In the genomic region with DNA sequence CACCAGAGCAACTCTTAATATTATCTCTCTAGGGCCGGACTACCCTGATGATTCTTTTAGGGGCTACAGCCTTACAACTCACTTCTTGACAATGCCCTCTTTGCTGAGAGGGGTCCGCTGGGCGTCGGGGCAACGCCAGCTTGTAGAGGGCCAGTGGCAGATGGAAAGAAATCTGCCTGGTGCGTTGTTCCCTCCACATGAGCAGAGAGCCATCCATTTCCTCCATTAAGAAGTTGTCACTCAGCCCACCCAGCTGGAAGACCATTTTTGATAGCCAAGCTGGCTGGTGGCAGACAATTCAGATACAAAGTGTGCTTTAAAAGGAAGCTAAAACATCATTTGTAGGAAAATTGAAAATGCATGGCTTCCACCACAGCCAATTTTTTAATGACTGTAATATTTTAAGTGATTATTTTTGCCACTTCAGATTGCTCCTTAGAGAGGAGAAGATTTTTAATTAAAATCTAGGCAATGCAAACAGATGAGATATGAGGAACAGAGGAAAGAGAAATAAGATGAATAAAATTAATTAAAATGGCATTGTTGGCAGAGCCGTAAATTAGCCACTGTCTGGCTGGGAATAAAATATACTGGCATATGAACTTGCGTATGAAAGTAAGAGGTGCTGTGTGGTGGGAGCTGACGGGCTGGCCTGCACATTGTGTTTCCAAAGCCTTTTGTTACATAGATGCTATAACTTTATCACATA, we compare ENCODE assay signal across 11 mouse cellular contexts.
A peak's percentile ranks its signal among the peaks of the same experiment; 100 is the strongest.
DNase-seq lines count a peak whose midpoint lies in the region; ATAC-seq lines count a peak whose summit lies in the region.
"Had no signal": no experiment of that assay in that cellular context is flagged by ENCODE, and none has a peak within 500 bp of the region (broad histone marks: within the 10 kb centered on the region; RNA-seq: fewer than 3 reads in every experiment).

No protein-coding gene starts in this region.

- H3K9ac ChIP-seq in neural tube, embryonic 14.5 days (replicated peaks; ENCODE audit: low read depth, low read length) = no peak overlapping the region
- H3K9ac ChIP-seq: liver, embryonic 14.5 days had no signal

- no peak overlapping the region for H3K4me3 ChIP-seq in hindbrain, embryonic 10.5 days
- no peak overlapping the region for H3K4me3 ChIP-seq in neural tube, embryonic 14.5 days (ENCODE audit: low read depth, low read length)
- H3K4me3 ChIP-seq: megakaryocyte, embryonic 14.5 days had no signal

- ATAC-seq in neural tube, embryonic 14.5 days (ENCODE audit: low read depth) = peak; percentile 78

- H3K4me2 ChIP-seq in neural tube, embryonic 14.5 days (ENCODE audit: low read depth, low read length) = no peak overlapping the region

- peak; percentile 31 to 38 for DNase-seq in layer of hippocampus, postnatal 10 days (ENCODE audit: low spot score in 2 of 2)
- no peak for DNase-seq in layer of hippocampus, adult 9-10 months (ENCODE audit: low spot score)
- DNase-seq in cerebellum, postnatal 10 days = peak; percentile 91 to 93
- peak; percentile 23 for DNase-seq in hindbrain, embryonic 10.5 days (ENCODE audit: low spot score)
- no peak for DNase-seq in right cerebral cortex, adult 18-20 months
- DNase-seq in spleen, postnatal 4 days (ENCODE audit: low spot score in 2 of 2) = no peak
- DNase-seq in left cerebral cortex, postnatal 36 days (ENCODE audit: low spot score in 2 of 2) = no peak
- DNase-seq: heart, postnatal 4 days had no signal

- H3K4me1 ChIP-seq in hindbrain, embryonic 10.5 days (replicated peaks) = 0 out of 2 replicates have a peak, but pooled peaks cover 3% of the 10 kb centered on the region
- H3K4me1 ChIP-seq in neural tube, embryonic 14.5 days (ENCODE audit: control insufficient read depth, insufficient read depth, low read length) = peaks cover 5% of the 10 kb centered on the region
- H3K4me1 ChIP-seq: megakaryocyte, embryonic 14.5 days had no signal

- 79% methylated on average over 9 of the region's 9 CpGs for WGBS in hindbrain, embryonic 10.5 days
- WGBS in neural tube, embryonic 14.5 days = 30% methylated on average over 9 of the region's 9 CpGs

- H3K27ac ChIP-seq in hindbrain, embryonic 10.5 days = no peak overlapping the region
- H3K27ac ChIP-seq in neural tube, embryonic 14.5 days (ENCODE audit: low read depth, low read length) = peak overlapping the region; percentile 34; the same call in 1 of the 2 replicates
- H3K27ac ChIP-seq: liver, embryonic 14.5 days had no signal

- no peaks in the 10 kb centered on the region for H3K36me3 ChIP-seq in hindbrain, embryonic 10.5 days
- H3K36me3 ChIP-seq in neural tube, embryonic 14.5 days (ENCODE audit: control insufficient read depth, insufficient read depth, low read length) = no peaks in the 10 kb centered on the region

- no peaks in the 10 kb centered on the region for H3K9me3 ChIP-seq in hindbrain, embryonic 10.5 days
- no peaks in the 10 kb centered on the region for H3K9me3 ChIP-seq in neural tube, embryonic 14.5 days (ENCODE audit: control insufficient read depth, low read length)
- H3K9me3 ChIP-seq: megakaryocyte, embryonic 14.5 days had no signal

- H3K27me3 ChIP-seq in hindbrain, embryonic 10.5 days (ENCODE audit: insufficient read depth, poor library complexity, severe bottlenecking) = no peaks in the 10 kb centered on the region
- no peaks in the 10 kb centered on the region for H3K27me3 ChIP-seq in neural tube, embryonic 14.5 days (ENCODE audit: control insufficient read depth, insufficient read depth, low read length)
- H3K27me3 ChIP-seq: megakaryocyte, embryonic 14.5 days had no signal

- intact Hi-C loops in left cerebral cortex, postnatal 36 days (cut with DNase I) = no loop called here

Comparison
In these comparisons a context has a peak if more than half of its experiments do, and no peak if none do; other contexts are left out.
1. DNase-seq: peak in layer of hippocampus, postnatal 10 days (2 of 2), cerebellum, postnatal 10 days (2 of 2) and hindbrain, embryonic 10.5 days (single experiment); none in layer of hippocampus, adult 9-10 months (single experiment), right cerebral cortex, adult 18-20 months (single experiment), spleen, postnatal 4 days (0 of 2) and left cerebral cortex, postnatal 36 days (0 of 2).